Mouse (Mus musculus) gastrocnemius, postnatal 14 days (tissue): Measurements from ENCODE around the gene Atp11b. TPM values are rescaled to one million over a fixed set of nuclear protein-coding genes. Genes with fewer than 3 reads are reported as not detected.

Experiments
- DNase-seq: peaks from one replicate; pipeline ENCODE4 v3.0.0; 2021; ENCODE audit warnings: mixed read lengths
- intact Hi-C: fragments of 180-260 bp; cut with DNase I; formaldehyde crosslinking; loops from one replicate; pipeline ENCODE4 v1.15.1; 2025; ENCODE audit warnings: low total_unique reads
- long read RNA-seq, 2 experiments: library from polyadenylated mRNA; stranded (forward); transcript quantifications; one replicate each; pipeline ENCODE4 v2.0.0; 2021
- total RNA-seq, 2 experiments: library from RNA; stranded (reverse); gene quantifications; 2 replicates each; pipeline ENCODE4 v1.2.3; 2021

Atp11b gene
- 10 to 100 TPM; 19.3 to 22.2 TPM for total RNA-seq
- long read RNA-seq, experiment 1, full-length matches to known transcripts = 6 of 9 reads
- long read RNA-seq, experiment 1, partial matches to known transcripts = 2 of 9 reads
- long read RNA-seq, experiment 1, other reads (novel, unspliced or antisense) = 1 of 9 reads
- long read RNA-seq, experiment 2, full-length matches to known transcripts = 7 of 11 reads
- long read RNA-seq, experiment 2, partial matches to known transcripts = 0 of 11 reads
- long read RNA-seq, experiment 2, other reads (novel, unspliced or antisense) = 4 of 11 reads

DNA sequence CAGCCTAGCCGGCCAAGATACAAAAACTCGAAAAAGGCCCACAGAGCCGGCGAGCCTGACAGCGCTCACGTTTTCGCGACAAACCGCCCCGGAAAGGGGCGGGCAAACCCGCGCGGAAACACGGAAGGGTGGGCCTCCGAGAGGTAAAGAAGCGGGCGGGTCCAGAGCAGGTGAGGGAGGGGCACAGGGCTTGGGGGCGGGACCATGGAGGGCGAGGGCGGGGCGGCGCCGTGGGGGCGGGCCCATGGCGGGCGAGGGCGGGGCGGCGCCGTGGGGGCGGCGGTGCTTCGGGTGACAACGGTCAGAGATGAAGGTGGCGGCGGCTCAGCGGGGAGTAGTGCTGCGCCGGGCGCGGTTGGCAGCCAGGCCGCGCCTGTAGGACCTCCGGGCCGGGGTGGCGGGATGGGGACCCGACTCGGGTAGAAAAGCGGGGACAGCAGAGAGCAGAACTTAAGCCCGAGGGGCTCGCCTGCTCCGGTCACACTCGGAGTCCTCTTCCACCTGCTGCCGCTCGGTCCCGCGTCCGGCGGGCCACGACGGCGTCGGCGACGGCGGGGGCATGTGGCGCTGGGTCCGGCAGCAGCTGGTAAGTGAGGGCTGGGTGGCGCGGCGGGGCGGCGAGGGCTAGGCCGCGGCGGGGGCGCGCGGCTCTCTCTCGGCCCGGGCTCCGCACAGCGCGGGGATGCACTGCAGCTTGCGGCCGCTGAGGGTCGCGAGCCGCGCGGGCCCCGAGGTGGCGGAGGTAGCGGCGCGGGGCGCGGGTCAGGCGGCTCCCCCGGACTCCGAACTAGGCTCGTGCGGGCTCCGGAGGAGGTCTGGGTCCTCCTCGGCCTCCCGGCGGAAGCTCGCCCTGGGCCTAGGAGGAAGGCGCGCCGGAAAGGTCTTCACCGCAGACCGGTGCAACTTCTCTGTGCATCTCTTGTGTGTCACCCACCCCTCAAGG lies at the start of gene Atp11b:
Gene Atp11b (plus strand): TSS at position 282 of the 943 bp plus-strand sequence.
- intact Hi-C loops = loop anchor here (5.0 kb wide), 1 partner anchor 313 kb away; the partner anchor contains the start of gene Acad9
- DNase-seq = peak; percentile 79

DNA sequence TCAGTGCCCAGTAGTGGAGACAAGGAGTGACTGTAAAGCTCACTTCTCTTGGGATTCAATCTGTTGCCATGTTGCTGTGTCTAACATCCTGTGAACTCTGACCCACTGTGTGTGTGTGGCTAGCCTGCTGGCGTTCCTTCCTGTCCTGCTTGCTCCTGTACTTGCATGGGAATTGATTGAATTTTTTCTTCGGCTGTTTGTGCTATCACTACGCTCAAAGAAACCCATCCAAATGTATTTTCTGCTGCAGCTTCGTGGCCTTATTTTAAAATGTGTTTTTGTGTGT lies 49.6 kb upstream of the Atp11b start:
- intact Hi-C loops = no loop called here
- no peak for DNase-seq

- intact Hi-C loops = no loop called here
- no peak for DNase-seq
Observed at GRCm38 (mm10) chr3:35719531-35720205, 34.2 kb upstream of the Atp11b start.

- intact Hi-C loops = no loop called here
- DNase-seq = no peak
Observed at GRCm38 (mm10) chr3:35720801-35721200, 33.1 kb upstream of the Atp11b start.

DNA sequence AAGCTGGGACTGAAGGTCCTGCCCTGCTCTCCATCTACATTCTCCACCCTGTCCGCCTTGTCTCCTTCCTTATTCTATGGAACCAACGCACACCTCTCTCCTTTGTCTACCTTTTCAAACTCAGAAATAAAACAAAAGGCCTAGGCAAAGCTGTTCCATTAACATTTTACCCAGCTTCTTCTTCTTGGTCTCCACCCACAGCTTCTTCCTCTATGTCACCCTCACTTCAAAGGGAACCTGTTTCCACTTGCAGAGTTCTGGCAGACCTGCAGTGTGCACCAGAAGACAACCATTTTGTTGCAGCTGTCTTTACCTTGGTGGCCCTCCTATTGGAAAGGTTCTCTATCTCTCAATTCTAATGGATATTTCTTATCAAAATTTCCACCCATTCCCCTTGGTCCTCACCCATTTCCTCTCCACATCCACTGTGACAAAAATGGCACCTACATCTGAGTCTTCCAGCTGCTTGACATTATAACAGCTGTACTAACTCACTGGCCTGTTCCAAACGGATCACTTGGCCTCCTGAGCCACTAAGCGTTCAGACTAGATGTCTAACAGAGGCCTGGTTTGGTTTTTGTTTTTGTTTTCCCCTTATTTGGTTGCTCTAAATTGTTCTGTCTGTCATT lies 32.0 kb upstream of the Atp11b start:
- intact Hi-C loops = no loop called here

DNA sequence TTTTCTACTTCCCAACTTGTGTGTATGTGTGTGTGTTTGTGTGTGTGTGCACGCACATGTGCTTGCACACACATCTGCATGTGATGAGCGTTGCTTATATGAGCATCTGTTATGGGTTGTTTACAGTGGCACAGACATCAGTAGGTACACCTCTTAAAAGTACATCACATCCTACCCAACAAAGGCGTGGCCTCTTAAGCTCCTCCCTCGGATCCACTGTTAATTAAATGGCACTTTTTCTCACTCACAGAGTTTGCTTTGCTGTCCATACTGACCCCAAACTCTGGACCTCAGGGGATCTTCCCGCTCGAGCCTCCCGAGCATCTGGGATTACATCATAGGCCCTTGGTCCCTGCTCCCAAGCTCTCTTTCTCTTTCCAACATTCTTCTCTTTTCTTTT lies 31.1 kb upstream of the Atp11b start:
- DNase-seq = no peak
- intact Hi-C loops = no loop called here

More for the DNA sequence above, 32.0 kb upstream of the Atp11b start:
- DNase-seq = no peak

GRCm38 (mm10) chr3:35723586-35724322 lies 30.2 kb upstream of the Atp11b start:
- intact Hi-C loops = no loop called here
- no peak for DNase-seq

- intact Hi-C loops = no loop called here
- DNase-seq = no peak
Observed at GRCm38 (mm10) chr3:35725096-35725495, 28.8 kb upstream of the Atp11b start.

DNA sequence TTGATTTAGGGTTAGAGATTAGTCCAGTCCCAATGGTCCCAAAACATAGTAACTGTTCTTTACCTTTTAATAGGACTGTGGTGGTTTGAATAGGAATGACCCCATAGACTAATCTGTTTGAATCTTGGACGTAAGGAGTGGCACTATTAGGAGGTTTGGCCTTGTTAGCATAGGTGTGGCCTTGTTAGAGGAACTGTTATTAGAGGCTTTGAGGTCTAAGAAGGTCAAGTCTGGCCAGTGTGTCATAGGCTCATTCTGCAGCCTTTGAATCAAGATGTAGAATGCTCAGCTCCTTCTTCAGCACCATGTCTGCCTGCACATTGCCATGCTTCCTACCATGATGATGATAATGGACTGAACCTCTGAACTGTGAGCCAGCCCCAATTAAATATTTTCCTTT lies 27.0 kb upstream of the Atp11b start:
- no peak for DNase-seq
- intact Hi-C loops = no loop called here

DNA sequence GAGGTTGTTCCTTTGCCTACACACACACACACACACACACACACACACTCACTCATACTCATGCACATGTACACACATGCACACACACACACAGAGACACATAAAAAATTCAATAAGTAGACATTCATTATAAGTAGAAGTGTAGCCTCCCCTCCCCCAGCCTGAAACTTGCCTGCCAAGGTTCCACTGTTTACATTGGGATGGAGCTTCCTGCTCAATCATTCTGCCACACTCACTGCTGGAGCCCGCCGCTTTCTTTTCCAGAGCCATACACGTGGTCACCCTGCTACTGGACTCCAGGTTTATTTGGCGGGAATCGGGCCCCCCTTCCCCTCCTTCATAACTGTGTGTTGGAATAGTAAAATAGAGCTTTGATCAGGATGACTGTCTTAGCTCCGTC lies 24.4 kb upstream of the Atp11b start:
- no peak for DNase-seq
- intact Hi-C loops = no loop called here

GRCm38 (mm10) chr3:35731981-35732777 lies 21.7 kb upstream of the Atp11b start:
- intact Hi-C loops = no loop called here
- DNase-seq = no peak

- DNase-seq = no peak
- intact Hi-C loops = no loop called here
Observed at GRCm38 (mm10) chr3:35732778-35733147, 21.1 kb upstream of the Atp11b start.

DNA sequence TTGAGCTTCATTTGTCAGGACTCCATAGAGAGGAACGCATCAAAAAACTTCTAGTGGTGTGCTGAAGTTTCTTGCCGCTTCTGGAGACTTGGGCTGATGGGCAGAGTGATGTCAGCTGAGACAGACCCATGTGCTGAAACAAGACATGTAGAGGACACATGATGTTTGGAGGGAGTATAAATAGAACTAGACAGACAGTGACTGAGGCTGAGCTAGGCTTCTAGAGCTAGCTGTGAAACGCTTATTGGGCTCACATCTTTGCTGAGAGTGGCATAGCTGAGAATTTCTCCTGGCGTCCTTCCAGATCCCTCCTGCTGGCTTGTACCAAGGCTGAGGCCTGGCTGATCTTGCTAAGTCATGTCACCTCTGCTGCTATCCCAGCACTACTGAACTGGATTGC lies 19.4 kb upstream of the Atp11b start:
- no peak for DNase-seq
- intact Hi-C loops = no loop called here

DNA sequence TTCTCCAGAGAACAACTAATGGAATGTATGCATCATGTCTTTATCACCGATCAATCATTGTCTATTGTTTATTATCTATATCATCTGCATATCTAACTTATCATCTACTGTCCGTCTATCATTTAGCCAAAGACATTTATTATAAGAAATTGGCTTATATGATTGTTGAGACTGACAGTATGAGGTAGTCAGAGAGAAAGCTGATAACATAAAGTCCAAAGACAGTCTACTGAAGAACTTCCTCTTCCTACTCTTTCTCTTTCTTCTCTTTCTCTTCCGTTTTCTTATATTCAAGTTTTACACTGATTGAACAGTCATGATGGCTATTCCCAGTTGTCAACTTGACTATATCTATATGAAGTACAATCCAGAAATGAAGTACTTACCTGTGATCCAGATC lies 15.8 kb upstream of the Atp11b start:
- DNase-seq = no peak
- intact Hi-C loops = no loop called here

- intact Hi-C loops = no loop called here
- DNase-seq = no peak
Observed at GRCm38 (mm10) chr3:35745010-35745409, 8.9 kb upstream of the Atp11b start.

DNA sequence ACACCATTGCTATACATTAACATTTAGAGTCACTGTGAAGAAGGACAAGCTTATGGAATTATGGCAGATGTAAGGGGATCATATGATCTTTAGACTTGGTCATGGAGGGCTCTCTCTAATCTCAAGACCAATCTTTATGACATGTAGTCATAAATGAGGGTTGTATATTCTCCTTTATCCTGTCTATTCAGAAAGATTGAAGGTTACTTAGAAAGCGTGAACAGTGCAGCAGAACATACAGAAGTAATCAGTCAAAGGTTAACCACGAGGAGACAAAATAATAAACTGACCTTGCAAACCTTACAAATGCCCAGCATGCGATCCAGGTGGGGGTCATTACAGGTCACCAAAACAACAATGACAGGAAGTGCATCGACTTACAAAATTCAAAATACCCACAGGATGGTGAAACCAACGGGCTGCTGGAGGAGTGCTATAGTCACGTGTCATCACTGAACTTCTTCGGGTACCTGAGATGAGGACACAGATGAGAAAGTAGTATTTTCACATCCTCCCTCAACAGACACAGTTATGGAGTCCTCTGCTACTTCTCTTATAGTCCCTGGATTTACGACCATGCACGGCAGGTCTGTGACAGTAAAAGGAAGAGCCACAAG lies 7.0 kb upstream of the Atp11b start:
- intact Hi-C loops = no loop called here

GRCm38 (mm10) chr3:35750286-35750685 lies 3.6 kb upstream of the Atp11b start:
- intact Hi-C loops = loop anchor here (5.0 kb wide), 1 partner anchor 317 kb away; the partner anchor contains the start of gene Acad9
- no peak for DNase-seq

More for the DNA sequence above, 7.0 kb upstream of the Atp11b start:
- no peak for DNase-seq

GRCm38 (mm10) chr3:35751724-35752123 lies 2.2 kb upstream of the Atp11b start:
- intact Hi-C loops = loop anchor here (5.0 kb wide), 1 partner anchor 316 kb away; the partner anchor contains the start of gene Acad9
- DNase-seq = no peak
